Mouse (Mus musculus): Measurements from ENCODE around the gene Gm5795. TPM values are rescaled to one million over a fixed set of nuclear protein-coding genes. Genes with fewer than 3 reads are reported as not detected.
A peak's percentile ranks its signal among the peaks of the same experiment; 100 is the strongest.
"Not testable (repeated sequence)": the region's sequence is repeated elsewhere in the genome, so short reads cannot be mapped to it uniquely, and the experiment has no call there.

The Gm5795 gene
- polyA plus RNA-seq (2014; fragmentation: Nextera tagmentation; extraction: Ambion mirVana): 0.26 and 0.49 TPM in 2 replicates

GRCm38 (mm10) chr14:3187955-3188354, at the start of gene Gm5795:
Gene Gm5795 (plus strand): TSS chr14:3188255.
- not testable (repeated sequence) for H3K4me3 ChIP-seq (ENCODE audit: low read depth, low read length); H3K4me2 ChIP-seq; H3K9ac ChIP-seq (ENCODE audit: low read depth, low read length); ATAC-seq (replicated peaks; ENCODE audit: insufficient number of reproducible peaks, low FRiP score, low TSS enrichment); H3K36me3 ChIP-seq (ENCODE audit: control insufficient read depth, insufficient read depth, low read length); H3K27ac ChIP-seq (ENCODE audit: low read depth, low read length); H3K4me1 ChIP-seq (ENCODE audit: control insufficient read depth, insufficient read depth, low read length); H3K9me3 ChIP-seq (replicated peaks; ENCODE audit: control insufficient read depth, low read length); H3K27me3 ChIP-seq (ENCODE audit: control insufficient read depth, insufficient read depth, low read length)
- WGBS (ENCODE audit: insufficient replicate concordance): no CpG with 5 or more reads among the region's 2 CpGs

GRCm38 (mm10) chr14:3208272-3209152, 20.5 kb downstream of the Gm5795 start, which contains the start of gene D830030K20Rik:
Gene D830030K20Rik (plus strand): TSS chr14:3208488.
- H3K9me3 ChIP-seq (replicated peaks; ENCODE audit: control insufficient read depth, low read length); H3K27ac ChIP-seq (ENCODE audit: low read depth, low read length); H3K36me3 ChIP-seq (ENCODE audit: control insufficient read depth, insufficient read depth, low read length); ATAC-seq (replicated peaks; ENCODE audit: insufficient number of reproducible peaks, low FRiP score, low TSS enrichment); H3K4me1 ChIP-seq (ENCODE audit: control insufficient read depth, insufficient read depth, low read length); H3K27me3 ChIP-seq (ENCODE audit: control insufficient read depth, insufficient read depth, low read length): not testable (repeated sequence)
- Histone ChIP-seq H3K4me3 (ENCODE audit: low read depth, low read length) (peak within 1 kb of the TSS; percentile 50), H3K9ac (ENCODE audit: low read depth, low read length) (peak within 1 kb of the TSS; percentile 36; the same call in 1 of the 2 replicates), H3K4me2 (peak within 1 kb of the TSS; percentile 70)
- WGBS (ENCODE audit: insufficient replicate concordance): under 1% methylated on average over 19 of the region's 62 CpGs

GRCm38 (mm10) chr14:3209367-3209766, 21.3 kb downstream of the Gm5795 start:
- H3K9me3 ChIP-seq (replicated peaks; ENCODE audit: control insufficient read depth, low read length); H3K4me1 ChIP-seq (ENCODE audit: control insufficient read depth, insufficient read depth, low read length); H3K36me3 ChIP-seq (ENCODE audit: control insufficient read depth, insufficient read depth, low read length); H3K27ac ChIP-seq (ENCODE audit: low read depth, low read length); H3K27me3 ChIP-seq (ENCODE audit: control insufficient read depth, insufficient read depth, low read length); ATAC-seq (replicated peaks; ENCODE audit: insufficient number of reproducible peaks, low FRiP score, low TSS enrichment); H3K4me2 ChIP-seq; H3K9ac ChIP-seq (ENCODE audit: low read depth, low read length); H3K4me3 ChIP-seq (ENCODE audit: low read depth, low read length): not testable (repeated sequence)
- 15% methylated on average over 7 of the region's 11 CpGs for WGBS (ENCODE audit: insufficient replicate concordance)

Other genes with a start within 250 kb of the Gm5795 start
- gene Gm2888, start 158.3 kb upstream of the Gm5795 start, polyA plus RNA-seq (2014; fragmentation: Nextera tagmentation; extraction: Ambion mirVana): not detected in 2 replicates
- 6.1 and 7.7 TPM in 2 replicates for gene Gm2897, start 139.0 kb upstream of the Gm5795 start, polyA plus RNA-seq (2014; fragmentation: Nextera tagmentation; extraction: Ambion mirVana)
- gene Gm10340, start 54.3 kb upstream of the Gm5795 start, polyA plus RNA-seq (2014; fragmentation: Nextera tagmentation; extraction: Ambion mirVana): not detected in 2 replicates
- gene D830030K20Rik, start 20.2 kb downstream of the Gm5795 start, polyA plus RNA-seq (2014; fragmentation: Nextera tagmentation; extraction: Ambion mirVana): 43.6 TPM in 2 replicates
- gene Gm2956, start 144.4 kb downstream of the Gm5795 start, polyA plus RNA-seq (2014; fragmentation: Nextera tagmentation; extraction: Ambion mirVana): not detected in 2 replicates
- gene Gm10413, start 206.8 kb downstream of the Gm5795 start, polyA plus RNA-seq (2014; fragmentation: Nextera tagmentation; extraction: Ambion mirVana): not detected in 2 replicates
- 8.9 and 9.8 TPM in 2 replicates for gene Gm10409, start 224.4 kb downstream of the Gm5795 start, polyA plus RNA-seq (2014; fragmentation: Nextera tagmentation; extraction: Ambion mirVana)
- gene Gm3005, start 239.8 kb downstream of the Gm5795 start, polyA plus RNA-seq (2014; fragmentation: Nextera tagmentation; extraction: Ambion mirVana): 17.6 and 19.8 TPM in 2 replicates

Data from heart, embryonic 11.5 days (tissue).